Mouse (Mus musculus) erythroblast, embryonic 14.5 days (primary cell): ENCODE results near the gene Malrd1. TPM values are rescaled to one million over a fixed set of nuclear protein-coding genes. Genes with fewer than 3 reads are reported as not detected.

Source experiments
- H3K27me3 ChIP-seq: 2 replicates; pipeline ENCODE4 v1.6.1; 2012; ENCODE audit warnings: inconsistent platforms; ENCODE audit not compliant: control insufficient read depth
- H3K36me3 ChIP-seq: 2 replicates; pipeline ENCODE4 v1.6.1; 2012; ENCODE audit warnings: mild to moderate bottlenecking, inconsistent platforms; ENCODE audit not compliant: control insufficient read depth
- H3K4me1 ChIP-seq: 2 replicates; pipeline ENCODE4 v1.6.1; 2012; ENCODE audit warnings: inconsistent platforms; ENCODE audit not compliant: control insufficient read depth
- H3K4me3 ChIP-seq: replicated peaks from 2 replicates; pipeline ENCODE3; 2012; ENCODE audit warnings: moderate library complexity, mild to moderate bottlenecking, inconsistent platforms
- H3K9me3 ChIP-seq: 2 replicates; pipeline ENCODE4 v1.6.1; 2012; ENCODE audit warnings: low read length, inconsistent platforms, mixed read lengths; ENCODE audit not compliant: control insufficient read depth
- GATA1 ChIP-seq: IDR thresholded peaks from 2 replicates; pipeline ENCODE4 v1.6.1; 2012; ENCODE audit warnings: low read length, inconsistent platforms, mixed read lengths
- TAL1 ChIP-seq: IDR thresholded peaks from 3 replicates; pipeline ENCODE4 v1.6.1; 2012; ENCODE audit warnings: low read length, inconsistent platforms, mixed read lengths
- polyA plus RNA-seq: library from polyadenylated mRNA; stranded (reverse); fragments of >175 nt; gene quantifications from 2 replicates; pipeline ENCODE4 v1.2.3, GENCODE M21; 2012

The Malrd1 gene
- polyA plus RNA-seq, 1 experiment: not detected

DNA sequence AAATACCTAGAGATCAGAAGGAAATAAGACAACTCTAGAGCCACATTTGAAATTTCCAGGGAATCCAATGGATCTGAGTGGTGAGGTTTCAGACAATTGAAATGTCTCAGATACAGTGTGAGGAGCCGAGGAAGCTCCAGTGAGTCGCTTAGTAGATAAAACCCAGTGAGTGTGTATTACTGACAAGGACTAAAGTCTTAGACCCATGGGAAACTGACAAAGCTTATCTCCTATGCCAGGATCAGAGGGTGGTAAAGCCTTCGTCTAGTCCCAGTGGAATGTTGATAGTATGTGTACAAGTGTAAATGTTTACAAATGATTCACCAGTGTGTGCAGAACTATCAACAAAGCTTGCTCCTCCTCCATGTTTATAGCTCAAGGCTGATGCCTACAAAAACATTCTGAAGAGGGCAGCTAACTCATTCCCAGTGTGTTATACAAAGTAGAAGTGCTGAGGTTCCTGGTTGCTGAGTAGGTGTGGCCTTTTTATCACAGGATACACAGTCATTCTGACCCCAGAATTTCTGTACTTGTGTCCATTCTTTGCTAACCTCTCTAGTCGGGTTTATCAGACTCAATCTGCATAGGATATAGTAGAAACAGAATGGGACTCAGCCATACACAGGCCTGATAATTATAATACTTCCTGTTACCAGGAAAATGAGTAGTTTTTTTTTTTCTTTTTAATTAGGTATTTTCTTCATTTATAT is 218.9 kb downstream of the Malrd1 start:
- TF ChIP-seq GATA1: no peak
- no peak for TF ChIP-seq TAL1
- H3K36me3 ChIP-seq: no peaks in the 10 kb centered on the region
- H3K9me3 ChIP-seq: no peaks in the 10 kb centered on the region
- H3K27me3 ChIP-seq: no peaks in the 10 kb centered on the region
- H3K4me1 ChIP-seq: peaks cover 2% of the 10 kb centered on the region; the same call in 1 of the 2 replicates
- H3K4me3 ChIP-seq: no peak overlapping the region

DNA sequence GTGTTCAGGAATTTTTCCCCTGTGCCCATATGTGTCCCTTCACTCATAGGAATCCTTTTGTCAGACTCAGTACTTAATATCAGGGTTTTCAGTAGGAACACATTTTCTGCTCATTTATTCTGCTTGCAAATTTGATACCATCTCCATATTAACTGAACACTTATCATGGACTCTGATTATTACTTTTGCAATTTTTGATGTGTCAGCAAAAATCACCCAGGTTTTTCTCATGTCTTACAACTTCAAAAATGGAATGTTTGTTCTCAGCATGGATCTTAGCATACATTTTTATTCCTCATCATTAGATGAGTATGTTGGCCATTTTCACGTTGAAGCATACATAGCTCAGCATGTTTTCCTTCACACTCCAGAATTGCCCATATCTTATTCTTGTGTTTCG is 258.5 kb downstream of the Malrd1 start:
- Histone ChIP-seq H3K27me3 (no peaks in the 10 kb centered on the region), H3K4me1 (no peaks in the 10 kb centered on the region), H3K36me3 (no peaks in the 10 kb centered on the region), H3K9me3 (no peaks in the 10 kb centered on the region), H3K4me3 (no peak overlapping the region)
- TF ChIP-seq TAL1 (no peak), GATA1 (no peak)

DNA sequence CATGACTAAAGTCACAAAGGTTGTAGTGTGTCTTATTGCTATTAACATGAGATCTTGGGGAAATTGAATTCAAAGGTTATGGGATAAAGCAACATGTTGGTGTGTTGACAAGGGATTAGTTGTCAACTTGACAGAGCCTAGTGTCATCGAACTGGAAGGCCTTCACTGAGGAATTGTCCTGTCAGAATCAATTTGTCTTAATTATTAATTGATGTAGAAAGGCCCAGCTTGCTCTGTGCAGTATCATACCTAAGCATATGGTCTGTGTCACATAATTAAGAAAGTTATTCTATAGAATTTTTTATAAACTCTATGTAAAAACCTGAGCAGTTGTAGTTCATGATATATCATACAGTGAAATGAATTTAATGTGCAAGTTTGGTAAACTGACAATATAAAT is 289.4 kb downstream of the Malrd1 start:
- H3K9me3 ChIP-seq: no peaks in the 10 kb centered on the region
- no peaks in the 10 kb centered on the region for H3K36me3 ChIP-seq

DNA sequence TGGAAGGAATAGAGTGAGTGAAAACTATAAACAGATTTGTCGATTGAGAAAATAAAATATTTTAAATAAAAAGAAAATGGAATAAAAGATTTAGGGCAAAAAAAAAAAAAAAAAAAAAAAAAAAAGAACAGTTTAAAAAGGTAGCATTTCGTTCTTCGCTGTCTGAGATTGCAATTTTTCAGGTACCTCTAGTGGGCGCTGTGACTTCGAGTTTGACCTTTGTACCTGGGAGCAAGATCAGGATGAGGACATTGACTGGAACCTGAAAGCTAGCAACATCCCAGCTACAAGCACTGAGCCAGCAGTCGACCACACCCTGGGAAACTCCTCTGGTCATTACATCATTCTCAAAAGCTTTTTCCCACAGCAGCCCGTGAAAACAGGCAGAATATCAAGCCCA is 343.1 kb downstream of the Malrd1 start:
- Histone ChIP-seq H3K9me3 (no peaks in the 10 kb centered on the region), H3K4me1 (no peaks in the 10 kb centered on the region), H3K27me3 (no peaks in the 10 kb centered on the region), H3K4me3 (no peak overlapping the region), H3K36me3 (no peaks in the 10 kb centered on the region)
- TF ChIP-seq TAL1 (no peak; the same call in 2 of the 3 replicates), GATA1 (no peak)

More for the DNA sequence above, 289.4 kb downstream of the Malrd1 start:
- no peak overlapping the region for H3K4me3 ChIP-seq
- TF ChIP-seq TAL1 (no peak), GATA1 (no peak)
- no peaks in the 10 kb centered on the region for H3K27me3 ChIP-seq
- H3K4me1 ChIP-seq: no peaks in the 10 kb centered on the region

DNA sequence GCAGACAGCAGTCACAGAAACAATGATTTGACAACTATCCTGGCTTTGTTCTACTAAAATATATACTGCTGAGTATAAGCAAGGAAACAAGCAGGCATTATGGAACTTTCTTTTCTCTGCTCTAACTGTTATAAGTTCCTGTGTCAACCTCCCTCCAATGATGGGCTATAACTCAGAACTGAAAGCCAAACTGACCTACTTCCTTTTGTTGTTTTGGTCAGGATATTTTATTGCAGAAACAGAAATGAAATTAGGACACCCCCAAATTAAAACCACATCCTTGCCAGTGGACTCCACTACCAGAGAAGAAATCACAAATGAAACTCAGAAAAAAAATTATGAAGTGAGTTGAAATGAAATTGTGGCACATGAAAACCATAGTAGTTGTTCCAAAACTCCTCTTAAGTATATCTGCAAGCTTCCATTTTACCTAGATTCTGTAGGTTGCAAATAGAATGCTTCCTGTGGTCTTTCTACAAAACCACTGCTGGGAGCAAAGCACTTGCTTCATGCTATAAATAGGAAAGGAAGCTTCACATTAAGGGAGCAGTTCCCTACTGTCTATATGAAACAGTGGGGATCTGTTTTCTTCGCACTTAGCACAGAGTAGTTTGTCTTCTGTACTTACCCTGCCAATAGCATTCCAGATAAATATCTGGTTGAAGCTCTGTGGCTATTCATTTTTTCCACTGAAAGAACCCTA is 367.3 kb downstream of the Malrd1 start:
- no peak for TF ChIP-seq TAL1
- TF ChIP-seq GATA1: no peak
- H3K27me3 ChIP-seq: no peaks in the 10 kb centered on the region
- no peaks in the 10 kb centered on the region for H3K4me1 ChIP-seq
- H3K4me3 ChIP-seq: no peak overlapping the region
- no peaks in the 10 kb centered on the region for H3K9me3 ChIP-seq
- no peaks in the 10 kb centered on the region for H3K36me3 ChIP-seq

DNA sequence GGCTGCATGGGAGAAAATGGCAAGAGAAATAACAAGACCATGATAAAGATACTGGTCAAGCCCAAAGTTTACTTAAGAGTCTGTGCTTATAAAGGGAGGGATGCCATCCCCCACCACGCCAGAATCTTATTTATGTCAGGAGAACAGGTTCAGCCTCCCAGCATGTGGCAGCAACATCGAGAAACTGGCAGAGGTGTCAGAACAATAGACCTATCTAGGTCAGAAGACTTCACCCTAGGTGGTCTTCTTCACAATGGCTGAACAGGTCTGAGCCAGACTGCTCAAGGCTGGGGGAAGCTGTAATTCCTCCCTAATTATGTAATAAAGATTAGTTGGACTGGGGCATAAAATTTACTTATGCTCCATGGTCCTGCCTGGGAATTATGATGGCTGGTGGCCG is 399.2 kb downstream of the Malrd1 start:
- TF ChIP-seq TAL1 (no peak), GATA1 (no peak)
- Histone ChIP-seq H3K4me3 (no peak overlapping the region), H3K27me3 (no peaks in the 10 kb centered on the region)

DNA sequence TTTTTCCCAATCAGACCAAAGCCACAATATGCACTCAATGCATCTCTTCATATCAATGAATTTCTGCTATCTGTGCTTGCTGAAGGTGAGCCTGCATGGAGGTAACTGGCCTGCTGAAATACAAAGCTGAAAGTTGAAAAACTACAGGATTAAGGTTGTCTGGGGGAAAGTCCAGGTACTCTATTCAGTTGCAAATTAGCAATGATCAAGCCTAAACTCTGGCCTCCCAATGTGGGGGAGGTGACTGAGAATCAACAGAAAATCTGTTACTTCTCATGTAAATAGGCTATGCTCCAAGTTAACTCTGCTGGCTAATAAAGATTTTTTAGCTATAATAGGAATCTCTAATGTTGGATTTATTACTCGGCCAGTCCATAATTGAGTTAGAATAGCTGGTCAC is 399.8 kb downstream of the Malrd1 start:
- H3K27me3 ChIP-seq: no peaks in the 10 kb centered on the region
- H3K9me3 ChIP-seq: no peaks in the 10 kb centered on the region
- TF ChIP-seq TAL1: no peak
- no peak for TF ChIP-seq GATA1
- H3K4me1 ChIP-seq: no peaks in the 10 kb centered on the region
- H3K4me3 ChIP-seq: no peak overlapping the region
- H3K36me3 ChIP-seq: no peaks in the 10 kb centered on the region

More for the DNA sequence above, 399.2 kb downstream of the Malrd1 start:
- Histone ChIP-seq H3K4me1 (no peaks in the 10 kb centered on the region), H3K36me3 (no peaks in the 10 kb centered on the region), H3K9me3 (no peaks in the 10 kb centered on the region)

DNA sequence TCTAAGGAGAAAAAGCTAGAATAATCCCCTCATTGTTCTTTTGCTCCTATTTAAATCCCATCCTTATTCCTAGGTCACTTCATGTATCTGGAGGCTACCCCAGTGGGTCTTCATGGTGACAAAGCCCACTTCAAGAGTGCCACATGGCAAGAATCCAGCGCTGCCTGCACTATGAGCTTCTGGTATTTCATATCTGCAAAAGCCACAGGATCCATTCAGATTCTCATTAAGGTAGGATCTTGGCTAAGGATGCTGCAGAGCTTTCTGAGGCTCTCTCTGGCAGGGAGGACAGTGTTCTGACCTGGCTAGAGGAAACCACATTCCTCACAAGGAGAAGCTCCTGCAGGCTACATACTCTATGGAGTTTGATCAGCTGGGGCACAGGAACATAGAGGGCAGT is 405.2 kb downstream of the Malrd1 start:
- Histone ChIP-seq H3K9me3 (no peaks in the 10 kb centered on the region), H3K4me3 (no peak overlapping the region), H3K36me3 (no peaks in the 10 kb centered on the region), H3K27me3 (no peaks in the 10 kb centered on the region), H3K4me1 (no peaks in the 10 kb centered on the region)
- no peak for TF ChIP-seq TAL1
- TF ChIP-seq GATA1: no peak

DNA sequence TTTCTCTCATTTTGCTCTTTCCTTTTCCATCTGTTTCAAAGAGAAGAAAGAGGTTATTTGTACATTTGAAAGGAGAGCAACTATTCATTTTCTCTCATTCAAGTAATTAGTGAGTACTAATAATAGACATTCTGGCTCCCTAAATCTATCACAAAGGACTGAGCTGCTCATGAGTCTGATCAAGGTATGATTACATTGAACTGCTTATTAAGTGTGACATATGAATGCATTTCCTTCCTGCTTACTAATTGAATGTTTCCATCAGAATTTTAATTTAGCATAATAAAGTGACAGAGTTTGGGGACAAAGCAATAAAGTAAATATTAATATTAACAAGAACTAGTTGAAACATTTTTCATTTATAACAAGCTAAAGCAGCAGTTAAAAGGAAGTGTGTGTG is 405.6 kb downstream of the Malrd1 start:
- H3K9me3 ChIP-seq: no peaks in the 10 kb centered on the region
- no peak for TF ChIP-seq TAL1
- no peak for TF ChIP-seq GATA1
- no peak overlapping the region for H3K4me3 ChIP-seq
- no peaks in the 10 kb centered on the region for H3K27me3 ChIP-seq
- H3K36me3 ChIP-seq: no peaks in the 10 kb centered on the region
- no peaks in the 10 kb centered on the region for H3K4me1 ChIP-seq
